Mouse (Mus musculus) ES-Bruce4 (cell line): ENCODE data around the gene Rapgef1. TPM values are rescaled to one million over a fixed set of nuclear protein-coding genes. Genes with fewer than 3 reads are reported as not detected.

Experiments
- H3K27ac ChIP-seq: 2 replicates; pipeline ENCODE4 v1.5.1; 2012; ENCODE audit warnings: low read length, inconsistent platforms; ENCODE audit not compliant: insufficient read depth
- H3K27me3 ChIP-seq: 2 replicates; pipeline ENCODE4 v1.6.1; 2012; ENCODE audit warnings: mild to moderate bottlenecking, low read length, inconsistent platforms; ENCODE audit not compliant: control insufficient read depth, poor library complexity, insufficient read depth, severe bottlenecking
- H3K36me3 ChIP-seq: 2 replicates; pipeline ENCODE4 v1.6.1; 2012; ENCODE audit warnings: inconsistent platforms, mild to moderate bottlenecking, low read length, moderate library complexity; ENCODE audit not compliant: control insufficient read depth, poor library complexity, insufficient read depth, severe bottlenecking
- H3K4me1 ChIP-seq: one replicate; pipeline ENCODE4 v1.8.1; 2011; ENCODE audit warnings: low read length; ENCODE audit not compliant: control insufficient read depth, insufficient read depth
- H3K4me3 ChIP-seq: 2 replicates; pipeline ENCODE4 v1.5.1; 2011; ENCODE audit warnings: low read depth, mild to moderate bottlenecking, low read length
- H3K9ac ChIP-seq: 2 replicates; pipeline ENCODE4 v1.6.1; 2012; ENCODE audit warnings: low read depth, mild to moderate bottlenecking, inconsistent platforms; ENCODE audit not compliant: poor library complexity, severe bottlenecking
- H3K9me3 ChIP-seq: replicated peaks from 2 replicates; pipeline ENCODE4 v1.6.1; 2012; ENCODE audit warnings: mild to moderate bottlenecking, low read length, inconsistent platforms; ENCODE audit not compliant: control insufficient read depth, poor library complexity, insufficient read depth, severe bottlenecking
- CTCF ChIP-seq: IDR thresholded peaks from one replicate; pipeline ENCODE4 v1.8.1; 2011; ENCODE audit warnings: low read depth, low read length
- EP300 ChIP-seq: IDR thresholded peaks from 2 replicates; pipeline ENCODE4 v1.6.1; 2011; ENCODE audit warnings: low read depth, low read length; ENCODE audit not compliant: insufficient read depth
- POLR2A ChIP-seq: IDR thresholded peaks from one replicate; pipeline ENCODE4 v1.8.1; 2011; ENCODE audit warnings: low read length; ENCODE audit not compliant: insufficient read depth
- polyA plus RNA-seq: library from polyadenylated mRNA; stranded (reverse); fragments of >200 nt; gene quantifications from 2 replicates; pipeline ENCODE4 v1.2.4, GENCODE M21; 2011; ENCODE audit warnings: low read depth; ENCODE audit not compliant: missing spikeins, insufficient read depth, insufficient read length

The Rapgef1 gene
- polyA plus RNA-seq, 1 experiment = 37.0 TPM

DNA sequence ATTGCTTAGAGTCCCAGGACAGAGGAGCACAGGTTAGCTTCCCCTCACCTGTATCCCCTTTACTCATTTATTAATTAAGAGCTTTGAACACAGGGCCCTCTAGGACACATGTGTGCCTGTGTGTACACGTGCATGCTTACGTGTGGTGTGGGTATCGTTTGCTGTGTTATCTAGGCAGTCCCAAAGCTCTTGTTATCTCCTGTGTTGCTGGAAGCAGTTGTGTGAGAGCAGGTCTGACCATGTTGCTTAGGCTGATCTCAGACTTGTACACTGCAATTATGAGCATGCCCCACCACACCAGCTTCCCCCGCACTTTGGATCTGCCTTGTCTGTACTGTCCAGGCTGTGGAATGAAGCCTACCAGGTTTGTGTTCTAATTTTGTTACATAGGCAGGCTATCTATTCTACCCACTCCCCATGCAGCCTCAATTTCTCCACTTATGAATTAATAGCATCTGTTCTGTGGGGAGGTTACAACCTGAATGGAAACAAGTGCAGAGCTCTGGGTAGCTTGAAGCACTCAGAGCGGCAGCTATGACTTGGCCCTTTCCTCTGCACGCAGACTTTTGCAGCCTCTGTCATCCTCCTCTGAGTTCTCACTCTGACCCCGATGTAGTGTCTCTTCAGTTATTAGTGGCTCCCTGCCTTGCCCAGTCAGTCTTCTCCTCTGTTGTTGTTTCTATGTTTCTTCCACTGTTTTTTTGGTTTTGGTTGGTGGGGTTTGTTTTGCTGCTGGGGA lies 63.9 kb downstream of the Rapgef1 start:
- no peaks in the 10 kb centered on the region for H3K9me3 ChIP-seq
- no peak overlapping the region for H3K27ac ChIP-seq
- H3K4me3 ChIP-seq = no peak overlapping the region
- peaks cover 2% of the 10 kb centered on the region for H3K4me1 ChIP-seq
- no peaks in the 10 kb centered on the region for H3K27me3 ChIP-seq
- H3K9ac ChIP-seq = no peak overlapping the region
- TF ChIP-seq CTCF = no peak
- TF ChIP-seq EP300 = no peak
- TF ChIP-seq POLR2A = no peak
- H3K36me3 ChIP-seq = peaks cover 4% of the 10 kb centered on the region; the same call in 1 of the 2 replicates

DNA sequence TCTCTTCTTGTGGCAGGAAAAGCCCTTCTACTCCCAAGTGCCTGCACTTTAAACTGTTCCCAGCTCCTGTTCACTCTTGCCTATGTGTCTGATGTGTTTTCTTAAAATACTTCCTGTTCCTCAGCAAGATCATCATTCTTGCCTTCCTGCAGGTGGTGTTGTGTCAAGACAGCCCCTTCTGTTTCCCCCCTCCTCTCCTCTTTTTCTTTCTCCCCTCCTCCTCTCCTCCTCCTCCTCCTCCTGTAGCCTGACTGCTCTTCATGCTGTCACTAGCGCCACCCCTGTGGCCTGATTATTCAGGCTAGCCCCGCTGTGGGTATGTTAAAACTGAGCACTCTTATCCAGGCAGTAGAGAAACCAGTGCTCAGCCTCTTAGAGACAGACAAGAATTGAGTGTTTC lies 65.0 kb downstream of the Rapgef1 start:
- peaks cover 9% of the 10 kb centered on the region for H3K36me3 ChIP-seq

DNA sequence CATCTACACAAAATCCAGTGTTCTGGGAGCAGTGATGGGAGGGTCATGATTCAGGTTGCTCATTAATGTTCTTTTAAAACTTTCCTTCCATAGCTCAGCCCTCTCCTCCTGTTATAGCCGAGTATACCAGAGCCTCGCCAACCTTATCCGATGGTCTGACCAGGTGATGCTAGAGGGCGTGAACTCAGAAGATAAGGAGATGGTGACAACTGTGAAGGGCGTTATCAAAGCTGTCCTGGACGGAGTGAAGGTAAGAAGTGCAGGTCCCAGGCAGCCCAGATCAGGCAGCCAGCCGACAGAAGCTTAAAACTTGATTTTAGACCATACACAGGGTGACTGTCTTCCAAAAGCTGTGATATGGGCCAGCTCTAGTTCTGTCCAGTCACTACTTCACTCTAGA lies 69.5 kb downstream of the Rapgef1 start:
- Histone ChIP-seq H3K4me1 (peaks cover 9% of the 10 kb centered on the region), H3K4me3 (no peak overlapping the region), H3K27ac (no peak overlapping the region), H3K9ac (no peak overlapping the region), H3K9me3 (no peaks in the 10 kb centered on the region), H3K36me3 (peaks cover 11% of the 10 kb centered on the region), H3K27me3 (no peaks in the 10 kb centered on the region)
- TF ChIP-seq EP300 = no peak
- TF ChIP-seq POLR2A = no peak
- TF ChIP-seq CTCF = no peak

More for the DNA sequence above, 65.0 kb downstream of the Rapgef1 start:
- H3K9me3 ChIP-seq = no peaks in the 10 kb centered on the region
- H3K4me1 ChIP-seq = no peaks in the 10 kb centered on the region
- H3K4me3 ChIP-seq = no peak overlapping the region
- H3K9ac ChIP-seq = no peak overlapping the region
- no peak overlapping the region for H3K27ac ChIP-seq
- H3K27me3 ChIP-seq = no peaks in the 10 kb centered on the region
- TF ChIP-seq CTCF = no peak
- TF ChIP-seq POLR2A = no peak
- no peak for TF ChIP-seq EP300

- Histone ChIP-seq H3K27ac (no peak overlapping the region), H3K27me3 (no peaks in the 10 kb centered on the region), H3K4me1 (peaks cover 9% of the 10 kb centered on the region), H3K9me3 (no peaks in the 10 kb centered on the region), H3K36me3 (peaks cover 11% of the 10 kb centered on the region), H3K4me3 (no peak overlapping the region), H3K9ac (no peak overlapping the region)
- TF ChIP-seq EP300 (no peak), CTCF (no peak), POLR2A (no peak)
Measured at GRCm38 (mm10) chr2:29689495-29689894, 70.0 kb downstream of the Rapgef1 start.

DNA sequence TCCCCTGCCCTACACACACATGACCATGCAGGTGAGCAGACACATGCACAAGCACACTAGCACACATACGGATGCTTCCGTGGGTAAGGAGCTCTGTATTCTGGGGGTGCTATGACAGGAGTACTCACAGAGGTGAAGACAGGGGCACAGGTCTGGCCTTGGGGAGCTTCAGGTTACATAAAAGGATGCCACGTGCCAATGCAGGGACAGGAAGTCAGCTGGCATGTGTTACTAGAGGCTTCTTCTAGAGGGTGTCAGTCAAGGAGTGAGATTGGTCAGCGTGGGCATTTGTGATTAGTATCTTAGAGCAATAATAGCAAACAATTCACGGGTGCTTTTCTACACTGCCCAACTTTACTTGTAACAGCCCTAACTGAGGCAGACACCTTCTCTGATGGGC lies 71.5 kb downstream of the Rapgef1 start:
- TF ChIP-seq POLR2A = no peak
- no peak for TF ChIP-seq CTCF
- TF ChIP-seq EP300 = no peak
- H3K36me3 ChIP-seq = peaks cover 11% of the 10 kb centered on the region
- no peak overlapping the region for H3K9ac ChIP-seq
- H3K27ac ChIP-seq = peak overlapping the region; percentile 93
- no peaks in the 10 kb centered on the region for H3K27me3 ChIP-seq
- peaks cover 10% of the 10 kb centered on the region for H3K4me1 ChIP-seq
- H3K9me3 ChIP-seq = no peaks in the 10 kb centered on the region
- H3K4me3 ChIP-seq = no peak overlapping the region

GRCm38 (mm10) chr2:29691507-29691906 lies 72.0 kb downstream of the Rapgef1 start:
- Histone ChIP-seq H3K9ac (0 out of 2 replicates have a peak overlapping the region, but pooled peaks have one; percentile 11), H3K27ac (peak overlapping the region; percentile 93), H3K9me3 (no peaks in the 10 kb centered on the region), H3K27me3 (no peaks in the 10 kb centered on the region), H3K4me1 (peaks cover 10% of the 10 kb centered on the region), H3K4me3 (no peak overlapping the region), H3K36me3 (peaks cover 11% of the 10 kb centered on the region)
- TF ChIP-seq CTCF (peak; percentile 38), POLR2A (no peak), EP300 (peak; percentile 93; the same call in 1 of the 2 replicates)
